Mouse (Mus musculus) G1E (cell line): Measurements from ENCODE around the gene Hnrnpll. TPM values are rescaled to one million over a fixed set of nuclear protein-coding genes. Genes with fewer than 3 reads are reported as not detected.
A peak's percentile ranks its signal among the peaks of the same experiment; 100 is the strongest.

ENCODE experiments used
- ATAC-seq: 2 replicates; pipeline ENCODE4 v1.8.0; 2016; ENCODE audit warnings: mild to moderate bottlenecking; ENCODE audit not compliant: insufficient number of reproducible peaks, poor library complexity, low FRiP score, severe bottlenecking; ENCODE audit errors: extremely low read depth
- DNase-seq: peaks from one replicate; pipeline ENCODE4 v3.0.0; 2012; ENCODE audit warnings: low spot score
- H3K27me3 ChIP-seq: 2 replicates; pipeline ENCODE4 v1.6.1; 2012; ENCODE audit warnings: mild to moderate bottlenecking, low read length, inconsistent platforms; ENCODE audit not compliant: insufficient read depth
- H3K36me3 ChIP-seq: replicated peaks from 2 replicates; pipeline ENCODE3; 2012; ENCODE audit warnings: mild to moderate bottlenecking, inconsistent platforms
- H3K4me1 ChIP-seq: 2 replicates; pipeline ENCODE4 v1.6.1; 2012; ENCODE audit warnings: low read depth, low read length, inconsistent platforms, mixed read lengths; ENCODE audit not compliant: insufficient read depth
- H3K4me3 ChIP-seq: 2 replicates; pipeline ENCODE4 v1.5.1; 2012; ENCODE audit warnings: low read depth, mild to moderate bottlenecking, inconsistent platforms, low read length, moderate library complexity, mixed read lengths
- H3K9me3 ChIP-seq: replicated peaks from 2 replicates; pipeline ENCODE4 v1.6.1; 2012; ENCODE audit warnings: inconsistent platforms
- CTCF ChIP-seq: IDR thresholded peaks from 2 replicates; pipeline ENCODE4 v1.5.1; 2012; ENCODE audit warnings: low read depth, low read length, inconsistent platforms, mixed read lengths
- GATA1 ChIP-seq: IDR thresholded peaks from 2 replicates; pipeline ENCODE4 v1.6.1; 2012; ENCODE audit warnings: borderline replicate concordance, low read length, inconsistent platforms, mixed read lengths
- GATA2 ChIP-seq: IDR thresholded peaks from 2 replicates; pipeline ENCODE4 v1.6.1; 2012; ENCODE audit warnings: low read depth, low read length, inconsistent platforms, borderline replicate concordance
- POLR2AphosphoS5 ChIP-seq: IDR thresholded peaks from 2 replicates; pipeline ENCODE4 v1.6.1; 2012; ENCODE audit warnings: low read depth, low read length, inconsistent platforms; ENCODE audit not compliant: insufficient replicate concordance
- TAL1 ChIP-seq: conservative IDR thresholded peaks from 2 replicates; pipeline ENCODE4 v1.6.1; 2012; ENCODE audit warnings: low read depth, low read length, inconsistent platforms, mixed read lengths
- polyA plus RNA-seq: library from polyadenylated mRNA; stranded (reverse); fragments of >175 nt; gene quantifications from 2 replicates; pipeline ENCODE4 v1.2.3, GENCODE M21; 2012
- total RNA-seq, 2 experiments: library from RNA; stranded (forward) in 1 of 2; stranded (reverse) in 1 of 2; fragments of 200-1000 nt in 1 of 2; fragments of >200 nt in 1 of 2; fragmentation: Nextera tagmentation in 1 of 2; gene quantifications; 2 replicates each; pipeline ENCODE4 v1.2.3; 2014 to 2017

Gene Hnrnpll
- total RNA-seq (2014; fragmentation: Nextera tagmentation) = 97.0 and 98.6 TPM in 2 replicates
- total RNA-seq (2017) = 66.3 and 76.5 TPM in 2 replicates
- 50.1 and 62.3 TPM in 2 replicates for polyA plus RNA-seq

GRCm38 (mm10) chr17:80061783-80062619 lies at the start of gene Hnrnpll:
Gene Hnrnpll, minus strand, starts transcription at chr17:80062334.
- TF ChIP-seq CTCF = no peak
- no peak for TF ChIP-seq GATA2
- no peak for TF ChIP-seq GATA1
- TF ChIP-seq TAL1 = no peak
- no peak for TF ChIP-seq POLR2AphosphoS5
- ATAC-seq (peak; percentile 88), DNase-seq (peak; percentile 100)
- no peaks in the 10 kb centered on the region for H3K27me3 ChIP-seq
- peaks cover 40% of the 10 kb centered on the region for H3K4me1 ChIP-seq
- peaks cover 13% of the 10 kb centered on the region for H3K36me3 ChIP-seq
- no peaks in the 10 kb centered on the region for H3K9me3 ChIP-seq
- H3K4me3 ChIP-seq = peak within 1 kb of the TSS; percentile 97

GRCm38 (mm10) chr17:80105348-80105978 lies 43.3 kb upstream of the Hnrnpll start:
- DNase-seq (no peak), ATAC-seq (no peak)
- Histone ChIP-seq H3K4me3 (no peak overlapping the region), H3K9me3 (no peaks in the 10 kb centered on the region), H3K4me1 (no peaks in the 10 kb centered on the region; the same call in 1 of the 2 replicates), H3K36me3 (no peaks in the 10 kb centered on the region), H3K27me3 (peaks cover 3% of the 10 kb centered on the region)
- TF ChIP-seq TAL1 (no peak), POLR2AphosphoS5 (no peak), CTCF (no peak), GATA2 (no peak), GATA1 (no peak)

- peaks cover 4% of the 10 kb centered on the region; the same call in 1 of the 2 replicates for H3K4me1 ChIP-seq
- ATAC-seq (no peak), DNase-seq (no peak)
- H3K36me3 ChIP-seq = no peaks in the 10 kb centered on the region
- no peak overlapping the region for H3K4me3 ChIP-seq
- H3K27me3 ChIP-seq = peaks cover 11% of the 10 kb centered on the region
- H3K9me3 ChIP-seq = no peaks in the 10 kb centered on the region
- TF ChIP-seq CTCF = no peak
- TF ChIP-seq GATA1 = no peak
- TF ChIP-seq POLR2AphosphoS5 = no peak
- TF ChIP-seq GATA2 = no peak
- no peak for TF ChIP-seq TAL1
Observed at GRCm38 (mm10) chr17:80099823-80100222, 37.7 kb upstream of the Hnrnpll start.

- peaks cover 13% of the 10 kb centered on the region for H3K27me3 ChIP-seq
- H3K4me1 ChIP-seq = peaks cover 4% of the 10 kb centered on the region; the same call in 1 of the 2 replicates
- no peaks in the 10 kb centered on the region for H3K9me3 ChIP-seq
- ATAC-seq = no peak
- H3K4me3 ChIP-seq = no peak overlapping the region
- H3K36me3 ChIP-seq = no peaks in the 10 kb centered on the region
- no peak for TF ChIP-seq GATA2
- no peak for TF ChIP-seq CTCF
- TF ChIP-seq TAL1 = no peak
- no peak for TF ChIP-seq POLR2AphosphoS5
- no peak for TF ChIP-seq GATA1
- no peak for DNase-seq
Observed at GRCm38 (mm10) chr17:80097221-80097620, 35.1 kb upstream of the Hnrnpll start.

GRCm38 (mm10) chr17:80096720-80097114 lies 34.6 kb upstream of the Hnrnpll start:
- H3K27me3 ChIP-seq = peaks cover 13% of the 10 kb centered on the region
- DNase-seq (no peak), ATAC-seq (no peak)
- peaks cover 4% of the 10 kb centered on the region; the same call in 1 of the 2 replicates for H3K4me1 ChIP-seq
- H3K9me3 ChIP-seq = no peaks in the 10 kb centered on the region
- H3K36me3 ChIP-seq = no peaks in the 10 kb centered on the region
- H3K4me3 ChIP-seq = no peak overlapping the region
- TF ChIP-seq GATA1 (no peak), TAL1 (no peak), POLR2AphosphoS5 (no peak), CTCF (no peak), GATA2 (no peak)
